Mouse (Mus musculus): ENCODE measurements at regions not wholly inside any gene's neighbourhood (a gene's known extent, or its start where the extent isn't known, plus 50 kb on each side); places are given as distances from the start of the nearest gene placed in this dataset.

- Histone ChIP-seq H3K36me3 (replicated peaks; ENCODE audit: insufficient read depth, low read length) (no peaks in the 10 kb centered on the region), H3K27ac (ENCODE audit: low read depth) (no peak overlapping the region), H3K4me2 (ENCODE audit: low read depth, low read length) (no peak overlapping the region), H3K4me1 (ENCODE audit: insufficient read depth) (no peaks in the 10 kb centered on the region), H3K4me3 (ENCODE audit: low read depth, low read length) (no peak overlapping the region), H3K27me3 (ENCODE audit: insufficient read depth, low read length) (no peaks in the 10 kb centered on the region), H3K9ac (replicated peaks) (no peak overlapping the region), H3K9me3 (ENCODE audit: low read length) (no peaks in the 10 kb centered on the region)
- 78% methylated on average over 3 of the region's 3 CpGs for WGBS (ENCODE audit: insufficient replicate concordance)
- DNase-seq, result no peak
- no peak for TF ChIP-seq EP300 (IDR thresholded peaks at IDR 0.05; ENCODE audit: low read depth)
- no peak for TF ChIP-seq CTCF (IDR thresholded peaks at IDR 0.05; ENCODE audit: low read depth)
- no peak for ATAC-seq
Measured at GRCm38 (mm10) chr10:9231751-9232150, 345.9 kb upstream of the Sash1 start.

DNA sequence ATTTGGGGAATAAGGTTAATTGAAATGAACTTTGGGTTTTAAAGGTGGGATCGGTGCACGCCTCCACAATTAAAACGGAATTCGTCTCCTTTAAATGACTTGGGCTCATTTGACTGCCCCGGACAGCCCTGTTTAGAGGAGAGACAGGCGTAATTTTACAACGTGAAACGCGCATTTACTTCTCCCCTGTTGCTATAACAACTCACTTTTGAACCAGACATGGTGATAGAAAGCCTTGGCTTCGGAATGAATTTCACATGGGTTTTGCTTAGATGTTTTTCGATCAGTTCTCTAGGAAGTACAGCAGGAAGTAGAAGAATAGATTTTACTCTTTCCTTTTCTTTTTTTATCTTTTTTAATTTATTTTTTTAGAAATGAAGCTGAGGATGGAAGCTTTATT is 343.2 kb upstream of the Sash1 start:
- Histone ChIP-seq H3K4me3 (ENCODE audit: low read depth, low read length) (no peak overlapping the region), H3K27ac (ENCODE audit: low read depth) (no peak overlapping the region), H3K9me3 (ENCODE audit: low read length) (no peaks in the 10 kb centered on the region), H3K4me2 (ENCODE audit: low read depth, low read length) (no peak overlapping the region), H3K27me3 (ENCODE audit: insufficient read depth, low read length) (no peaks in the 10 kb centered on the region), H3K9ac (replicated peaks) (no peak overlapping the region), H3K36me3 (replicated peaks; ENCODE audit: insufficient read depth, low read length) (no peaks in the 10 kb centered on the region), H3K4me1 (ENCODE audit: insufficient read depth) (no peaks in the 10 kb centered on the region)
- 82% methylated on average over 11 of the region's 11 CpGs for WGBS (ENCODE audit: insufficient replicate concordance)
- ATAC-seq (no peak), DNase-seq (no peak)
- TF ChIP-seq CTCF (IDR thresholded peaks at IDR 0.05; ENCODE audit: low read depth) (no peak), EP300 (IDR thresholded peaks at IDR 0.05; ENCODE audit: low read depth) (no peak)

DNA sequence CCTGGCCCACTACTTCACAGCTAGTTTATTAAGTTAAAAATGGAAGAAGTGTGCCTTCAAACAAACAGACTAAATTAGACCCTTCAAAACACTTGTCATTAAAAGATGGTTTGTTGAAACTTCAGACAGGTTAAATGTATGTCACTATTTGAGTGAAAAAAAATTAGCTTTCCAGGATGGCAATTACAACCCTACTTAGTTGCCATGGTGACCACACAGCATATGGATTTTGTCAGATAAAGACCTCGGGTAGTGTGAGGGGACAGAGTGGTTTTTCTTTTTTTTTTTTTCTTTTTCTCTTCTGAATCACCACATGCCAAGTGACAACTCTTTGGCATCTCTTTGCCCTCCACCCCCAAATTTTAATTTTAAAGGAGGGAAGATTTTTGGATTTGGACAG is 341.5 kb upstream of the Sash1 start:
- Histone ChIP-seq H3K36me3 (replicated peaks; ENCODE audit: insufficient read depth, low read length) (no peaks in the 10 kb centered on the region), H3K27me3 (ENCODE audit: insufficient read depth, low read length) (no peaks in the 10 kb centered on the region), H3K4me2 (ENCODE audit: low read depth, low read length) (no peak overlapping the region), H3K9me3 (ENCODE audit: low read length) (no peaks in the 10 kb centered on the region), H3K9ac (replicated peaks) (no peak overlapping the region), H3K27ac (ENCODE audit: low read depth) (no peak overlapping the region), H3K4me3 (ENCODE audit: low read depth, low read length) (no peak overlapping the region), H3K4me1 (ENCODE audit: insufficient read depth) (no peaks in the 10 kb centered on the region)
- ATAC-seq, result no peak
- TF ChIP-seq EP300 (IDR thresholded peaks at IDR 0.05; ENCODE audit: low read depth), result no peak
- TF ChIP-seq CTCF (IDR thresholded peaks at IDR 0.05; ENCODE audit: low read depth), result no peak
- WGBS (ENCODE audit: insufficient replicate concordance), result 29% methylated on average over 1 of the region's 1 CpGs
- DNase-seq, result no peak

DNA sequence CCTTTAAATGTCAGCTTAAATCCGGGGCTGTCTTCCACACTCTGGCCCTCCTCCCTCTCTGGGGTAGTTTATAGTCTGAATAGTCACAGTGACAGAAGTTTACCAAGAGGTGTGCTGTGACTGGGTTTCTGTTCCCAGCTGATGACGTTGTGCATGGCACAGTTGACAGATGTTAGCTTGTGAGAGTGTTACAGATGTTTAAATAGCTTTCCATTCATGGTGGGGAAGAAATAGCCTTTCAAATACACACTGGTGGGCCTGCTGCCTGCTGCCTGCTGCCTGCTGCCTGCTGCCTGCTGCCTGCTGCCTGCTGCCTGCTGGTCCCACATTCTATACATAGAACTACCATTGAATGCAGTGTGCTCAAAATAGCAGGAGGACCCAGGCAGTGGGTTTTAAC is 324.8 kb upstream of the Sash1 start:
- TF ChIP-seq EP300 (IDR thresholded peaks at IDR 0.05; ENCODE audit: low read depth) (no peak), CTCF (IDR thresholded peaks at IDR 0.05; ENCODE audit: low read depth) (no peak)
- Histone ChIP-seq H3K27me3 (ENCODE audit: insufficient read depth, low read length) (no peaks in the 10 kb centered on the region), H3K9me3 (ENCODE audit: low read length) (no peaks in the 10 kb centered on the region), H3K27ac (ENCODE audit: low read depth) (no peak overlapping the region), H3K36me3 (replicated peaks; ENCODE audit: insufficient read depth, low read length) (no peaks in the 10 kb centered on the region), H3K4me3 (ENCODE audit: low read depth, low read length) (no peak overlapping the region), H3K4me2 (ENCODE audit: low read depth, low read length) (no peak overlapping the region), H3K4me1 (ENCODE audit: insufficient read depth) (no peaks in the 10 kb centered on the region), H3K9ac (replicated peaks) (no peak overlapping the region)
- DNase-seq (no peak), ATAC-seq (no peak)
- 32% methylated on average over 2 of the region's 2 CpGs for WGBS (ENCODE audit: insufficient replicate concordance)

- DNase-seq, result no peak
- no peak for ATAC-seq
Measured at GRCm38 (mm10) chr10:9204096-9204495, 318.2 kb upstream of the Sash1 start.

DNA sequence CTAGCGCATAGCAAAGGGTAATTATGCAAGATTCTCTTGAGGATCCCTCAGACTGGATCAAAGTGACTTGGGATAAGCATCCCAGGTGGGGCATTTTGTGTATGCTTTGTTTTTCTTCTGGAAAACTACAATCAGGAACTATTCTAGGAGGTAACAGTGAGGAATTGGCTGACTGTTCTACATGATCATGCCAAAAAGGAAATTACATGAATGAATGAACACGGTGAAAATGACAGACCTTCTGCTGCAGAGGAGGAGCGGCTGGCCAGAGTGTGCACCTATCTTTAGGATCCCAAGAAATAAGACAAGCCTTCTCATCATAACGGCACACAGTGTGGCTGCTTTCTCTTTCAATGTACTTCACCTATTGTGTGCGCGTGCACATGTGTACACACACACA is 317.5 kb upstream of the Sash1 start:
- no peak overlapping the region for H3K27ac ChIP-seq (ENCODE audit: low read depth)
- H3K4me3 ChIP-seq (ENCODE audit: low read depth, low read length), result no peak overlapping the region
- no peaks in the 10 kb centered on the region for H3K27me3 ChIP-seq (ENCODE audit: insufficient read depth, low read length)
- 86% methylated on average over 6 of the region's 6 CpGs for WGBS (ENCODE audit: insufficient replicate concordance)
- TF ChIP-seq EP300 (IDR thresholded peaks at IDR 0.05; ENCODE audit: low read depth) (no peak), CTCF (IDR thresholded peaks at IDR 0.05; ENCODE audit: low read depth) (no peak)
- no peak overlapping the region for H3K4me2 ChIP-seq (ENCODE audit: low read depth, low read length)
- H3K9ac ChIP-seq (replicated peaks), result no peak overlapping the region
- ATAC-seq (no peak), DNase-seq (no peak)
- H3K4me1 ChIP-seq (ENCODE audit: insufficient read depth), result no peaks in the 10 kb centered on the region
- no peaks in the 10 kb centered on the region for H3K36me3 ChIP-seq (replicated peaks; ENCODE audit: insufficient read depth, low read length)
- no peaks in the 10 kb centered on the region for H3K9me3 ChIP-seq (ENCODE audit: low read length)

More at GRCm38 (mm10) chr10:9204096-9204495, 318.2 kb upstream of the Sash1 start:
- no peaks in the 10 kb centered on the region for H3K36me3 ChIP-seq (replicated peaks; ENCODE audit: insufficient read depth, low read length)
- H3K4me1 ChIP-seq (ENCODE audit: insufficient read depth), result no peaks in the 10 kb centered on the region
- 71% methylated on average over 8 of the region's 8 CpGs for WGBS (ENCODE audit: insufficient replicate concordance)
- H3K27ac ChIP-seq (ENCODE audit: low read depth), result no peak overlapping the region
- no peaks in the 10 kb centered on the region for H3K9me3 ChIP-seq (ENCODE audit: low read length)
- no peak overlapping the region for H3K9ac ChIP-seq (replicated peaks)
- no peak overlapping the region for H3K4me2 ChIP-seq (ENCODE audit: low read depth, low read length)
- no peak overlapping the region for H3K4me3 ChIP-seq (ENCODE audit: low read depth, low read length)
- no peaks in the 10 kb centered on the region for H3K27me3 ChIP-seq (ENCODE audit: insufficient read depth, low read length)
- no peak for TF ChIP-seq EP300 (IDR thresholded peaks at IDR 0.05; ENCODE audit: low read depth)
- no peak for TF ChIP-seq CTCF (IDR thresholded peaks at IDR 0.05; ENCODE audit: low read depth)

- no peak overlapping the region for H3K9ac ChIP-seq (replicated peaks)
- no peak overlapping the region for H3K27ac ChIP-seq (ENCODE audit: low read depth)
- ATAC-seq, result no peak
- no peak overlapping the region for H3K4me3 ChIP-seq (ENCODE audit: low read depth, low read length)
- H3K4me2 ChIP-seq (ENCODE audit: low read depth, low read length), result no peak overlapping the region
- DNase-seq, result no peak
- no peak for TF ChIP-seq CTCF (IDR thresholded peaks at IDR 0.05; ENCODE audit: low read depth)
- TF ChIP-seq EP300 (IDR thresholded peaks at IDR 0.05; ENCODE audit: low read depth), result no peak
- H3K9me3 ChIP-seq (ENCODE audit: low read length), result no peaks in the 10 kb centered on the region
- no peaks in the 10 kb centered on the region for H3K36me3 ChIP-seq (replicated peaks; ENCODE audit: insufficient read depth, low read length)
- 41% methylated on average over 1 of the region's 1 CpGs for WGBS (ENCODE audit: insufficient replicate concordance)
- no peaks in the 10 kb centered on the region for H3K4me1 ChIP-seq (ENCODE audit: insufficient read depth)
- H3K27me3 ChIP-seq (ENCODE audit: insufficient read depth, low read length), result no peaks in the 10 kb centered on the region
Measured at GRCm38 (mm10) chr10:9202922-9203321, 317.1 kb upstream of the Sash1 start.

Measured in liver, postnatal 0 days (tissue).